Mouse (Mus musculus) lung, adult 2 months (tissue): ENCODE data around the gene Chad.

ENCODE experiments used
- CTCF ChIP-seq: fragments of 200-500 bp; IDR thresholded peaks from 2 replicates; pipeline ENCODE4 v1.5.1; 2011; ENCODE audit warnings: mild to moderate bottlenecking, low read length, control low read depth; ENCODE audit not compliant: insufficient read depth
- POLR2A ChIP-seq: fragments of 200-500 bp; IDR thresholded peaks from 2 replicates; pipeline ENCODE4 v1.6.1; 2011; ENCODE audit warnings: low read depth, mild to moderate bottlenecking, control low read depth, low read length, borderline replicate concordance; ENCODE audit errors: extremely low read depth

DNA sequence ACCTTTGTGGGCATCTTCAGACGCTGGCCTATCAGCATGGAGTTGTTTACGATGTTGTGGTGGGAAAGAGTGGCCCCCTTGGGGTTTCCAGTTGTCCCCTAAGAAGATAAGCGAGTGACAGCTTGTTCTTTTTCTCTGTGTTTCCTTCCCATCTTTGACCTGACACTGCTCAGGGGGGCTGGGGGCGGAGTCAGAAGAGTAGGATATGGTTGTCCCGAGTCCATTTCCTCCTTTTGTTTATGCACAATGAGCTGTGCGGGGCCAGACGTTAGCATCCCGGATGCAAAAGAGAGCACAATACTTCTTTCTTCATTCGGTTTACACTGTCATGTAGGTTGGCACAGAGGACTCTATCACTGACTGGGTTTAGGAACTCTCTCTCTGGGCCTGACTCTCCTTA, 5.8 kb downstream of the Chad start:
- no peak for TF ChIP-seq CTCF
- no peak for TF ChIP-seq POLR2A
